Mouse (Mus musculus) heart, postnatal 0 days (tissue): ENCODE results near the gene Ankle1.

ENCODE experiments used
- CTCF ChIP-seq: IDR thresholded peaks from 2 replicates; pipeline ENCODE4 v1.5.1; 2016; ENCODE audit warnings: antibody characterized with exemption, control low read depth, low read depth
- EP300 ChIP-seq: IDR thresholded peaks from 2 replicates; pipeline ENCODE4 v1.6.1; 2016; ENCODE audit warnings: antibody characterized with exemption, low read depth

GRCm38 (mm10) chr8:71370711-71371235 is 35.0 kb upstream of the Ankle1 start:
- TF ChIP-seq CTCF, result no peak
- TF ChIP-seq EP300, result no peak
